Mouse (Mus musculus) small intestine, adult 2 months (tissue): ENCODE measurements around the gene Mrln.

ENCODE experiments used
- CTCF ChIP-seq: fragments of 200-500 bp; IDR thresholded peaks from 2 replicates; pipeline ENCODE4 v1.5.1; 2012; ENCODE audit warnings: low read depth, mild to moderate bottlenecking, control low read depth, inconsistent platforms, low read length, moderate library complexity, mixed read lengths; ENCODE audit not compliant: insufficient replicate concordance, insufficient read length; ENCODE audit errors: extremely low read depth
- POLR2A ChIP-seq: fragments of 200-500 bp; IDR thresholded peaks from 2 replicates; pipeline ENCODE4 v1.6.1; 2012; ENCODE audit warnings: low read depth, mild to moderate bottlenecking, control low read depth, inconsistent platforms, low read length, moderate library complexity

DNA sequence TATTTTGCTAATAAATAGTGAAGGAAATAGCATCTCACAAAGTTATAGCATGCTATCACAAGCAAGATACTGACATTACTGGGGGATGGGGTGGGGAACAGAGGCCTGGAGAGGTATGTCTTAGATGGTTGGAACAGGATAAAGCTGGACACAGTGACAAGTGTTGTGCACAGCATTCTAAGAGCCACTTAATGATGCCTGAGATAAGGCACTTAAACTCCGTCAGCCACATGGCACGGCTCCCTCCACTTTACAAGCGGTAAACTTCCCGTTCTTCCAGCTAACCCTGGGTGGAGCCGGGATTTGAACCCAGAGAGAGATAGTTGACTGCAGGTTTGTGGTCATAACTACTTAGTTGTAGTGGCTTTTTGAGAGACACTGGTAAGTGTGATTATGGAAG lies 38.0 kb upstream of the Mrln start:
- TF ChIP-seq POLR2A (no peak), CTCF (no peak)
